Mouse (Mus musculus) kidney, embryonic 14.5 days (tissue): ENCODE results near the gene Cpne9. TPM values are rescaled to one million over a fixed set of nuclear protein-coding genes. Genes with fewer than 3 reads are reported as not detected.

Experiments
- ATAC-seq: fragments of 200-750 bp; cut with Nextera tagmentation; 2 replicates; pipeline ENCODE4 v1.8.0; 2017; ENCODE audit warnings: moderate number of reproducible peaks, mild to moderate bottlenecking, moderate TSS enrichment, moderate library complexity; ENCODE audit not compliant: low FRiP score, low TSS enrichment
- H3K27ac ChIP-seq: fragments of 300-500 bp; sonication (generic); 2 replicates; pipeline ENCODE4 v1.5.1; 2014; ENCODE audit warnings: low read depth, mild to moderate bottlenecking, low read length, moderate library complexity, mixed read lengths
- H3K27me3 ChIP-seq: fragments of 300-500 bp; sonication (generic); 2 replicates; pipeline ENCODE4 v1.6.1; 2014; ENCODE audit warnings: mild to moderate bottlenecking, low read length; ENCODE audit not compliant: control insufficient read depth, insufficient read depth
- H3K36me3 ChIP-seq: fragments of 300-500 bp; sonication (generic); 2 replicates; pipeline ENCODE4 v1.6.1; 2014; ENCODE audit warnings: low read length, mixed read lengths; ENCODE audit not compliant: control insufficient read depth, insufficient read depth
- H3K4me1 ChIP-seq: fragments of 300-500 bp; sonication (generic); 2 replicates; pipeline ENCODE4 v1.6.1; 2014; ENCODE audit warnings: low read length, mixed read lengths; ENCODE audit not compliant: control insufficient read depth, insufficient read depth
- H3K4me2 ChIP-seq: fragments of 300-500 bp; sonication (generic); replicated peaks from 2 replicates; pipeline ENCODE4 v1.6.1; 2014; ENCODE audit warnings: low read depth, mild to moderate bottlenecking, low read length
- H3K4me3 ChIP-seq: fragments of 300-500 bp; sonication (generic); 2 replicates; pipeline ENCODE4 v1.5.1; 2014; ENCODE audit warnings: mild to moderate bottlenecking, low read length
- H3K9ac ChIP-seq: fragments of 300-500 bp; sonication (generic); 2 replicates; pipeline ENCODE4 v1.6.1; 2014; ENCODE audit warnings: low read depth, mild to moderate bottlenecking, low read length, moderate library complexity
- H3K9me3 ChIP-seq: fragments of 300-500 bp; sonication (generic); 2 replicates; pipeline ENCODE4 v1.6.1; 2016; ENCODE audit warnings: low read length; ENCODE audit not compliant: control insufficient read depth
- WGBS: fragments of 180-500 bp; shearing (Covaris S2); extraction: QIAGEN DNeasy Blood & Tissue Kit; methylation state at CpG from one replicate; pipeline ENCODE4 v1.1.7; 2014; 5-methylcytosine and 5-hydroxymethylcytosine counted together
- polyA plus RNA-seq: library from polyadenylated mRNA; unstranded; fragments of >200 nt; fragmentation: Nextera tagmentation; extraction: Ambion mirVana; gene quantifications from 2 replicates; pipeline ENCODE4 v1.2.1, GENCODE M21; 2014

The Cpne9 gene
- polyA plus RNA-seq, 1 experiment from 2014 or later: 0.23 TPM

DNA sequence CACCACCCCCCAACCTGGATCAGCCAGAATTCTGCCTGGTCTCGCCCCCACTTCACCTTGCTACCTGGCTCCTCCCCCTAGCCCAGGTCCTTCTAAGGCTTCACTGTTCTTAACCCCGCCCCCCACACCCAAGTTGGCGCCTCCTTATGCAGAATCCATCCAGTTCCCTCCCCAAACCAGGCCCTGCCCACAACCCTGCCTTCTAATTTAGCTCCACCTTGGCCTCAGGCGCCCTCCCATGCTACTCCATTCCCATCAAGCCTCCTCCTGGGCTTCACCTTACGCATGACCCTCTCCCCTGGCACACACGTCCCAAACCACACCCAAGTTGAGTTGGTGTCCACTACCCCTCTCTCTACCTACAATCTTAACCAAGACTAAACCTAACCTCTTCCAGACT lies 1.4 kb downstream of the Cpne9 start:
- WGBS: 7% methylated on average over 6 of the region's 6 CpGs
- Histone ChIP-seq H3K36me3 (no peaks in the 10 kb centered on the region), H3K4me1 (peaks cover 11% of the 10 kb centered on the region; the same call in 1 of the 2 replicates), H3K9me3 (no peaks in the 10 kb centered on the region), H3K4me3 (peak overlapping the region; percentile 10; the same call in 1 of the 2 replicates), H3K9ac (no peak overlapping the region), H3K27me3 (peaks cover 32% of the 10 kb centered on the region), H3K4me2 (peak overlapping the region; percentile 22; the same call in 1 of the 2 replicates), H3K27ac (no peak overlapping the region)
- ATAC-seq: peak; percentile 33; the same call in 1 of the 2 replicates

DNA sequence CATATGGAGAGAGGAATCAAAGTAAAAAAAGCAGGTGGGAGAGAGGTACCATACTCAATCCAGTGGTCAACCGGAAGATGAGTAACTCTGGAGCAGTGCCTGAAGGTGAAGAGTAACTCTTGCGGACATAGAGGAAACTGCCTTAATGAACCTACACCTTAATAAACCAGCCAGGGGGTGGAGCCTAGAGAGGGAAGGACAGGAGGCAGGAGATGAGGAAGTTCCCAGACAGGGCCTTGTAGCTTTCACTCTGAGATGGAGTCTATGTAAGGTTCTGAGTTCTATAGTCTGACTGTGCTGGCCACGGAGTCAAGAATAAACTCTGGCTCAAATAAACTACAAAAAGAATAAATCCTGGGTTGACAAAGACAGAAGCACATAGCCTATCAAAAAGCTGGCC lies 2.8 kb downstream of the Cpne9 start:
- 70% methylated on average over 3 of the region's 3 CpGs for WGBS
- Histone ChIP-seq H3K4me2 (no peak overlapping the region), H3K36me3 (no peaks in the 10 kb centered on the region), H3K4me1 (peaks cover 11% of the 10 kb centered on the region; the same call in 1 of the 2 replicates), H3K9ac (no peak overlapping the region), H3K27me3 (peaks cover 32% of the 10 kb centered on the region), H3K9me3 (no peaks in the 10 kb centered on the region), H3K27ac (no peak overlapping the region), H3K4me3 (no peak overlapping the region)
- ATAC-seq: no peak

DNA sequence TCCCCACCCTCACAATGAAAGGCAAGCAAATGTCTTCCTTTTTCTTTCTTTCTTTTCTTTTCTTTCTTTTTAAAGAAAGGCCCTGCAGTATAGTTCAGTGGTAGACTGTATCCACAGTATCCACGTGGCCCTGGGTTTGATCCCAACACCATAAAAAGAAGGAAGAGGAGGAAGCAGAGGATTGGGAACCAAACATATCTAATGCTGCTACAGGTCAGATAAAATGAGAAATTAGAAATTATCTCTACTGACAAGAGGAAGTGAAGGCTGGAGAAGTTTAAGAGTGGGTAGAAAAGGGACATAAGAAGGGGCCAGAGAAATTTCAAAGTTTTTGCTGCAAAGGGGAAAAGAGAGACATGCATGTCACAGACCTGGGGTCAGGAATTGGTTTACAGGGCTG lies 4.2 kb downstream of the Cpne9 start:
- 69% methylated on average over 1 of the region's 1 CpGs for WGBS
- no peak overlapping the region for H3K27ac ChIP-seq
- H3K4me1 ChIP-seq: peaks cover 11% of the 10 kb centered on the region; the same call in 1 of the 2 replicates
- peaks cover 32% of the 10 kb centered on the region for H3K27me3 ChIP-seq
- H3K9me3 ChIP-seq: no peaks in the 10 kb centered on the region
- no peak overlapping the region for H3K4me3 ChIP-seq
- H3K4me2 ChIP-seq: no peak overlapping the region
- H3K36me3 ChIP-seq: no peaks in the 10 kb centered on the region
- ATAC-seq: no peak
- H3K9ac ChIP-seq: no peak overlapping the region

DNA sequence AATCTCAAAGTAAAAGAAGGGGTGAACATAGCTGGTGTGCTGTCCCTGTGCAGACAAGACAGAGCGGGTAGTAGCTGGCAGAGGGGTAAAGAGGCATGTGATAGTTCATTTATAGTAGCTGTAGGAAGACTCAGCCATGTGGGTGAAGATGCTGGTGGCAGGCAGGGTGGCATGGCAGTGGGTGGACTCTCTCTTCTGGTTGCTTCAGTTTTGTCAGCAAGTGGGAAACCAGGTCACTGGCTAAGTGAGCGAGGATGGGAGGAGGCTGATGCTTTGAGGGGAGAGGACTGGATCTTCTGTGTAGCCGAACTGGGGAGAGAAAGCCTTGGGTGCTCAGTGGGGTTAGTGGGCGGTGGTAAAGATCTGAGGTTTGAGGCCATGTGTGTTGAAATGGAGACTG lies 5.1 kb downstream of the Cpne9 start:
- Histone ChIP-seq H3K27ac (no peak overlapping the region), H3K36me3 (no peaks in the 10 kb centered on the region), H3K4me2 (no peak overlapping the region), H3K4me1 (peaks cover 8% of the 10 kb centered on the region; the same call in 1 of the 2 replicates), H3K9ac (no peak overlapping the region), H3K27me3 (peaks cover 23% of the 10 kb centered on the region), H3K4me3 (no peak overlapping the region), H3K9me3 (no peaks in the 10 kb centered on the region)
- 69% methylated on average over 4 of the region's 4 CpGs for WGBS
- ATAC-seq: no peak

DNA sequence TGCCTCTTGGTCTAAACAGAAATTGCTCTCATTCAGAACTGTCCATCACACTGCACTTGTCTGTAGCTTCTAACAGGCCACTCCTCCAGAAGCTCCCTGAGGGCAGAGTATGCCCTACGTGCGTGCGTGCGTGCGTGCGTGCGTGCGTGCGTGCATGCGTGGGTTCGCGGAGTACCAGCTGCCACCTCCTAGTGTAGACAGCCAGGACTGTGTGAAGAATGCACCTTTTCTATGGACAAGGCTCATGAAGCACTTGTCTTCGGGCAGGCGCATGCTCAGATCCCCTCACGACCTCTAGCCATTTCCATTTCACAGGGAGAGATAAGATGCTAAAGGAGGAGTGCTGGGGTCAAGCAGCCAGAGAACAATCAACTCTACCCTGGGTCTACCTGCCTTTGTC lies 7.2 kb downstream of the Cpne9 start:
- no peak for ATAC-seq
- H3K4me2 ChIP-seq: no peak overlapping the region
- H3K27me3 ChIP-seq: peaks cover 3% of the 10 kb centered on the region; the same call in 1 of the 2 replicates
- no peaks in the 10 kb centered on the region for H3K36me3 ChIP-seq
- no peaks in the 10 kb centered on the region for H3K9me3 ChIP-seq
- H3K9ac ChIP-seq: no peak overlapping the region
- H3K4me1 ChIP-seq: no peaks in the 10 kb centered on the region
- H3K27ac ChIP-seq: no peak overlapping the region
- no peak overlapping the region for H3K4me3 ChIP-seq
- 84% methylated on average over 15 of the region's 15 CpGs for WGBS

DNA sequence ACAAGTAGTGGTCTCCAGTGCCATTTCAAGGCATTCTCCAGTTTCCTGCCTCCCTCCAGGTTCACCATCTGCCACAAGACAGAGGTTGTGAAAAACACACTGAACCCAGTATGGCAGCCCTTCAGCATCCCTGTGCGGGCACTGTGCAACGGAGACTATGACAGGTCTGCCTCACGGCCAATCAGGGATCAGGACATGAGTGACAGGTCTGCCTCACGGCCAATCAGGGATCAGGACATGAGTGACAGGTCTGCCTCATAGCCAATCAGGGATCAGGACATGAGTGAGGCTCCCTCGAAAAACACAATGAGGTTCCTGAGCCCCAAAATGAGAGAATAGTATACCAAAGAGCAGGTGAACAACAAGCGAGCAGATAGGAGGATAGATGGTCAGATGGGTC lies 8.2 kb downstream of the Cpne9 start:
- ATAC-seq: no peak
- no peaks in the 10 kb centered on the region for H3K9me3 ChIP-seq
- H3K27ac ChIP-seq: no peak overlapping the region

DNA sequence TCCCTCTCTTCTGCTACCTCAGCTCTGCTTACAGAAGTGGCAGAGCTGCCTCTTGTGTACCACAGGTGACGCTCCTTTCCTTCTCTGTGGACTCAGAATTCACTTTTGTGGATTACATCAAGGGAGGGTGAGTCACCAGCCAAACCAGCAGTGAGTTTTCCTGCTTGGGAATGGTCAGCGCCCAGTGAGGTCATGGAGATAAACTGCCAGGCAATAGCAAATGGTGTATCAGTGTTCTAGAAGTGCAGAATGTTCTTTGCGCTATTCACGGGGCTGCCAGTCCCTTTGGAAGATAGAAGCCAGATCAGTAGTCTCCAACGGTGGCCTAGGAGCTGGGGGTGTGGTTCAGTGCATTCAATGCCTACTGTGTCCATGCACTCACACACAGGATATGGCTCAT lies 10.8 kb downstream of the Cpne9 start:
- no peak for ATAC-seq
- Histone ChIP-seq H3K4me3 (no peak overlapping the region), H3K27me3 (no peaks in the 10 kb centered on the region), H3K9ac (no peak overlapping the region), H3K27ac (no peak overlapping the region), H3K4me2 (no peak overlapping the region), H3K36me3 (no peaks in the 10 kb centered on the region), H3K9me3 (no peaks in the 10 kb centered on the region), H3K4me1 (no peaks in the 10 kb centered on the region)
- 70% methylated on average over 5 of the region's 5 CpGs for WGBS

More for the DNA sequence above, 8.2 kb downstream of the Cpne9 start:
- Histone ChIP-seq H3K9ac (no peak overlapping the region), H3K36me3 (no peaks in the 10 kb centered on the region), H3K4me3 (no peak overlapping the region), H3K4me1 (no peaks in the 10 kb centered on the region), H3K4me2 (no peak overlapping the region), H3K27me3 (no peaks in the 10 kb centered on the region)
- 74% methylated on average over 6 of the region's 6 CpGs for WGBS

DNA sequence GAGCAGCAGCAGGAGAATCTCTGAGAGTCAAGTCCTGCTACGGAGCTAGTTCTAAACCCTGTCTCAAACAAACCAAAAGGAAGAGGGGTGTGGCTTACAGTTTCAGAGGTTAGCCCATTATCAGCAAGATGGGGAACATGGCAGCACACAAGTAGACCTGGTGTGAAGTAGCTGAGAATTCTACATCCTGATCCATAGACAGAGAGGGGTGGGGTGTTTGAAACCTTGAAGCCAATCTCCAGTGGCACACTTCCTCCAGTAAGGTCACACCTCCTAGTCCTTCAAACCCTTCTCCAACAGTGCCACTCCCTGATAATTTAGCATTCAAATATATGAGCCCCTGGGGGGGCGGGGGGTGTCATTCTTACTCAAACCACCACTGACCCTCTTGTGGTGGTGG lies 13.9 kb downstream of the Cpne9 start:
- H3K36me3 ChIP-seq: no peaks in the 10 kb centered on the region
- H3K27ac ChIP-seq: no peak overlapping the region
- H3K4me1 ChIP-seq: no peaks in the 10 kb centered on the region
- H3K4me3 ChIP-seq: no peak overlapping the region
- no peaks in the 10 kb centered on the region for H3K9me3 ChIP-seq
- ATAC-seq: no peak
- WGBS: 88% methylated on average over 2 of the region's 2 CpGs
- H3K27me3 ChIP-seq: no peaks in the 10 kb centered on the region
- no peak overlapping the region for H3K9ac ChIP-seq
- no peak overlapping the region for H3K4me2 ChIP-seq

DNA sequence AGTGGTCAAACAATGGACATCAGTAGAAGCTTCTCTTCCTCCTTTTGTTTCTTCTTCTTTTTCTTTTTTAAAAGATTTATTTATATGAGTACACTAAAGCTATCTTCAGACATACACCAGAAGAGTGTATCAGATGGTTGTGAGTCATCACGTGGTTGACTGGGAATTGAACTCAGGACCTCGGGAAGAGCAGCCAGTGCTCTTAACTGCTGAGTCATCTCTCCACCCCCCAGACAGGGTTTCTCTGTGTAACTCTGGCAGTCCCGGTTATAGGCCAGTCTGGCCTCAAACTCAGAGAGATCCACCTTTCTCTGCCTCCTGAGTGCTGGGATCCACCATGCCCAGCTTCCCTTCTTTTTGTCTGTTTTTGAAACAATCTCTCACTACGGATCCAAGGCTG lies 14.5 kb downstream of the Cpne9 start:
- WGBS: 64% methylated on average over 4 of the region's 4 CpGs
- no peaks in the 10 kb centered on the region for H3K9me3 ChIP-seq
- no peak overlapping the region for H3K4me3 ChIP-seq
- H3K27me3 ChIP-seq: no peaks in the 10 kb centered on the region
- H3K36me3 ChIP-seq: no peaks in the 10 kb centered on the region
- H3K4me2 ChIP-seq: no peak overlapping the region
- ATAC-seq: no peak
- H3K4me1 ChIP-seq: no peaks in the 10 kb centered on the region
- H3K9ac ChIP-seq: no peak overlapping the region
- H3K27ac ChIP-seq: no peak overlapping the region
